Mouse (Mus musculus) liver, embryonic 16.5 days (tissue): Measurements from ENCODE around the gene Asrgl1. TPM values are rescaled to one million over a fixed set of nuclear protein-coding genes. Genes with fewer than 3 reads are reported as not detected.
"Not testable (repeated sequence)": the region's sequence is repeated elsewhere in the genome, so short reads cannot be mapped to it uniquely, and the experiment has no call there.

Experiments
- ATAC-seq: fragments of 200-750 bp; cut with Nextera tagmentation; 2 replicates; pipeline ENCODE4 v1.8.0; 2017; ENCODE audit warnings: low read depth, mild to moderate bottlenecking, moderate number of reproducible peaks, moderate library complexity
- H3K27ac ChIP-seq: fragments of 300-500 bp; sonication (generic); 2 replicates; pipeline ENCODE4 v1.5.1; 2014; ENCODE audit warnings: mild to moderate bottlenecking, low read length
- H3K27me3 ChIP-seq: fragments of 300-500 bp; sonication (generic); 2 replicates; pipeline ENCODE4 v1.6.1; 2014; ENCODE audit warnings: low read depth, low read length, mixed read lengths; ENCODE audit not compliant: control insufficient read depth, insufficient read depth
- H3K36me3 ChIP-seq: fragments of 300-500 bp; sonication (generic); 2 replicates; pipeline ENCODE4 v1.6.1; 2014; ENCODE audit warnings: mild to moderate bottlenecking; ENCODE audit not compliant: control insufficient read depth, insufficient read depth
- H3K4me1 ChIP-seq: fragments of 300-500 bp; sonication (generic); 2 replicates; pipeline ENCODE4 v1.6.1; 2014; ENCODE audit warnings: low read depth, low read length, mixed read lengths; ENCODE audit not compliant: control insufficient read depth
- H3K4me2 ChIP-seq: fragments of 300-500 bp; sonication (generic); 2 replicates; pipeline ENCODE4 v1.6.1; 2014; ENCODE audit warnings: low read depth, low read length, mixed read lengths
- H3K4me3 ChIP-seq: fragments of 300-500 bp; sonication (generic); 2 replicates; pipeline ENCODE4 v1.5.1; 2014; ENCODE audit warnings: low read depth, mild to moderate bottlenecking, low read length
- H3K9ac ChIP-seq: fragments of 300-500 bp; sonication (generic); 2 replicates; pipeline ENCODE4 v1.6.1; 2014; ENCODE audit warnings: low read depth, low read length
- H3K9me3 ChIP-seq: fragments of 300-500 bp; sonication (generic); replicated peaks from 2 replicates; pipeline ENCODE4 v1.6.1; 2016; ENCODE audit warnings: low read length; ENCODE audit not compliant: control insufficient read depth
- WGBS: fragments of 180-500 bp; shearing (Covaris S2); extraction: QIAGEN DNeasy Blood & Tissue Kit; methylation state at CpG from one replicate; pipeline ENCODE4 v1.1.7; 2014; ENCODE audit not compliant: insufficient replicate concordance; 5-methylcytosine and 5-hydroxymethylcytosine counted together
- polyA plus RNA-seq: library from polyadenylated mRNA; unstranded; fragments of >200 nt; fragmentation: Nextera tagmentation; extraction: Ambion mirVana; gene quantifications from 2 replicates; pipeline ENCODE4 v1.2.1, GENCODE M21; 2015

Asrgl1 gene
- polyA plus RNA-seq, 1 experiment from 2014 or later, result 6.4 TPM

DNA sequence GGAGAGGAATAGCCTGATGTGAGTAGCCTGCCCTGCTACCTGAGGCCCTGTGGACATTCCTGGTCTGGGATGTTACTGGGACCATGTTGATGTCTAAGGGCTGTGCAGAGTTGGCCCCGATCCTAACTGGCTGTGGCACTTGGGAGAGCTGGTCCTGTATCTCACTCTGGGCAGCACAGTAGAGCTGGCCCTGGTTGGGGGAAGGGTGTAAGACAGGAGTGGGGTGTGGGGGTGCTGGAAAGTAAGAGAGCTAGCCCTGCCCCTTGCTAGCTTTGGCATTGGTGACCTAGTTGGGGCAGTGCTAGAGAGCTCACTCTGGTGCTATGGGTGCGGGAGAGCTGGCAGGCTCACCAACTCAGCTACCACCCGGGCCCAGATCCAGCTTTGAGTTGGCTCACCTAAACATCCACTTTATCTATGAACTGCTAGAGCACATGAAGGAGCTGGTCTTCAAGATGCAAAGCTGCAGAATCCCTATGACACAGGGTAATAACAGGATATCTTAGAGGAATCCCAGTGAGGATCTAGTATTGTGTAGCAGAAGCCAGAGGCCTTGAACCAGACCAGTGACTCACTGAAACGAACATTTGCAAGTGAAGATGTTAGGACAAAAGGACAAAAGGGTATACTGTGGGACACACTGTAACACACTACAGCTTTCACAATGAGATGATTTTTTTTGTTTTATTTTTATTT is 6.8 kb downstream of the Asrgl1 start:
- H3K4me2 ChIP-seq, result no peak overlapping the region
- no peaks in the 10 kb centered on the region for H3K9me3 ChIP-seq
- peaks cover under 1% of the 10 kb centered on the region; the same call in 1 of the 2 replicates for H3K4me1 ChIP-seq
- no peaks in the 10 kb centered on the region for H3K36me3 ChIP-seq
- no peak overlapping the region for H3K4me3 ChIP-seq
- 84% methylated on average over 4 of the region's 4 CpGs for WGBS
- H3K27me3 ChIP-seq, result no peaks in the 10 kb centered on the region
- H3K27ac ChIP-seq, result no peak overlapping the region
- H3K9ac ChIP-seq, result no peak overlapping the region
- ATAC-seq, result no peak

DNA sequence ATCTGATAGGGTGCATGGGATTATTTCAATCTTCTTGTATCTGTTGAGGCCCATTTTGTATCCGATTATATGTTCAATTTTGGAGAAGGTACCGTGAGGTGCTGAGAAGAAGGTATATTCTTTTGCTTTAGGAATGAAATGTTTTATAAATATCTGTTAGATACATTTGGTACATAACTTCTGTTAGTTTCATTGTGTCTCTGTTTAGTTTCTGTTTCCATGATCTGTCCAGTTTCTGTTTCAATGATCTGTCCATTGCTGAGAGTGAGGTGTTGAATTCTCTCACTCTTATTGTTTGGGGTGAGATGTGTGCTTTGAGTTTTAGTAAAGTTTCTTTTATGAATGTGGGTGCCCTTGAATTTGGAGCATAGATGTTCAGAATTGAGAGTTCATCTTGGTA is 11.4 kb downstream of the Asrgl1 start:
- not testable (repeated sequence) for H3K4me2 ChIP-seq, H3K36me3 ChIP-seq, H3K27me3 ChIP-seq, H3K4me1 ChIP-seq, H3K4me3 ChIP-seq, ATAC-seq, H3K9me3 ChIP-seq, H3K9ac ChIP-seq, H3K27ac ChIP-seq
- 78% methylated on average over 2 of the region's 2 CpGs for whole genome bisulfite sequencing

DNA sequence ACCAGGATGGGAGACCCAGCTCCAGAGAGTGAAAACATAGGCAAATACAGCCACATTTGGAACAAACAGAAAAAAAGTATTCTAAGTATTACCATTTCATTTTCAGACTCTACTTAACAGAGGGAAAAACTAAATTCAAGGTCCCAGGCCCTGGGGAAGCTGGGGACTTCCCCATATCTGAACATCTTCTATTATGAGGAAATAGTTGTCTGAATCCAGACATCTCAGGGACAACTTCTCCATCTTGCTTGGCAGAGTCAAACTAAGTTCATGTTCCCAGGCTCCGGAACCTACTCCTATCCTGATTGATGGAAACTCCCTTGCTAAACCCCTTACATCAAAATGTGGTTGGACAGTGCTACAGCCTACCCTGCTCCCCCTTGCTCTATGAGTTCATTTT is 13.0 kb downstream of the Asrgl1 start:
- ATAC-seq, result no peak
- Histone ChIP-seq H3K27me3 (no peaks in the 10 kb centered on the region), H3K27ac (no peak overlapping the region), H3K4me1 (no peaks in the 10 kb centered on the region), H3K9ac (no peak overlapping the region), H3K36me3 (no peaks in the 10 kb centered on the region), H3K9me3 (no peaks in the 10 kb centered on the region), H3K4me2 (no peak overlapping the region), H3K4me3 (no peak overlapping the region)
- WGBS, result 84% methylated on average over 1 of the region's 1 CpGs

DNA sequence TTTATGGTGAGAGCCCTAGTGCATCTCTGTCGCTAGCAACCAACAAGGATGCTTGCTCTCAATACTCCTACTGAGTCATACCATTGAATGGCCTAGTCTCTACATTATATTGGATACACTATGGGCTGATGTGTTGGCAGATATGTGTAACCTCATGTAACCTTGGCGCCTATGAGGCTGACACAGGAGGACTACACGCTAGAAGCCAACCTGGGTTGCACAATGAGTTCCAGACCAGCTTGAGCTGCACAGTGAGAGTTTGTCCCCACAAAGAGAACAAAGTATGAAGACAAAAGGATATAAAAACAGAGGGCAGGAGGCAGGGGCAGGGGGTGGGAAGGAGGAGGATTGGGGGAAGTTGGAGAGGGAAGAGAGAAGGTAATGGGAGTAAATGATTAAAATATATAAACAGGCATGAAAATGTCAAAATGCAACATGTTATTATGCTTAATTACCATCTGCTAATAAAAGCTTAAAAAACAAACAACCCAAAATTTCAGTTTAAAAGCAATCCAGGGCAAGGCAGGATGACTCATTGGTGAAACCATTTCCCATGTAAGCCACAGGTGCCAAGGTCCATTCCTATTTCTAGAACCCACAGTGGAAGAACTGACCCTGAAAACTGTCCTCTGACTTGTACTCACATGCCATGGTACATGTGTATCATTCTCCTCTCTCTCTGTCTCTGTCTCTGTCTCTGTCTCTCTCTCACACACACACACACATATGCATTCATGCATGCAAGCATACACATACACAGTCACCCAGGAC is 15.6 kb downstream of the Asrgl1 start:
- H3K4me3 ChIP-seq, result no peak overlapping the region
- no peak overlapping the region for H3K9ac ChIP-seq
- no peaks in the 10 kb centered on the region for H3K9me3 ChIP-seq
- WGBS, result 82% methylated on average over 3 of the region's 3 CpGs
- no peaks in the 10 kb centered on the region for H3K27me3 ChIP-seq
- ATAC-seq, result no peak
- no peak overlapping the region for H3K4me2 ChIP-seq
- H3K36me3 ChIP-seq, result no peaks in the 10 kb centered on the region
- H3K27ac ChIP-seq, result no peak overlapping the region
- H3K4me1 ChIP-seq, result no peaks in the 10 kb centered on the region

DNA sequence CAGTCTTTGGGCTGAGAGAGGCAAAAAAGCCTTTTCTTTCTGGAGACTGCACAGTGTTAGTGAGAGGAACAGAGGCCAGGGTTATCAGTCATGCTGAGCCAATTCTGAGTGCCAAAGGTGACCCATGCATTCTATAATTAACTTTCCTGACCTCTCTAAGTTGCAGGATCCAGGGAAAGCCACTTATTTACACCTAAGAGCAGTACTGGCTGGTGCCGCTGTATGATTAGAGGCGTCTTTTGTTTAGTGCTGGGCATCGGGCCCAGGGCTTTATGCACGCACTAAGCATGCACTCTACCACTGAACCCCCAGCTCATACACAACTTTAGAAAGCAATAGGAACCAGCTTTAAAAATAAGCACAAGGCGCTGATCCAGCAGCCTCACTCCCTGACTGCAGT is 18.2 kb downstream of the Asrgl1 start:
- 82% methylated on average over 5 of the region's 5 CpGs for WGBS
- no peaks in the 10 kb centered on the region for H3K36me3 ChIP-seq
- H3K27ac ChIP-seq, result no peak overlapping the region
- ATAC-seq, result peak; percentile 39; the same call in 1 of the 2 replicates
- H3K4me1 ChIP-seq, result no peaks in the 10 kb centered on the region
- no peak overlapping the region for H3K4me3 ChIP-seq
- no peak overlapping the region for H3K4me2 ChIP-seq
- no peak overlapping the region for H3K9ac ChIP-seq
- H3K27me3 ChIP-seq, result no peaks in the 10 kb centered on the region
- no peaks in the 10 kb centered on the region for H3K9me3 ChIP-seq

DNA sequence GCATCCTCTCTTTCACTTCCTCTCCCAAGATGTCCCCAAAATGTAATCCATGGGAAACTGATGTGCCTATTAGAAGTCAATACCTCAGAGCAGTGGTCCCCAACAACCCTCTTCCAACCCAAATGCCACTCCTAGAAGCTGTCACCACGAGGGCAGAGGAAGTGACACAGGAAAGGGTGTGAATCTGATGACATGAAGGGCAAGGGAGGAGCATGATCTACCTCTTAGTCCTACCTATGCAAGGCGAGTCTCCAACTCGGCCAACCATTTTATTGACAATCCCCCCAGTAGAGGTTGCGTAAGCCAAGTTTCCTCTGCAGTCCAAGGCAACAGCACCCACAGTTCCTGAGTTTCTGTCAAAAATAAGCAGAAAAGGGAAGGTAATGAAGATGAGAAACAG is 19.2 kb downstream of the Asrgl1 start:
- H3K36me3 ChIP-seq, result no peaks in the 10 kb centered on the region
- no peak overlapping the region for H3K27ac ChIP-seq
- H3K27me3 ChIP-seq, result no peaks in the 10 kb centered on the region
- ATAC-seq, result no peak
- no peaks in the 10 kb centered on the region for H3K9me3 ChIP-seq
- H3K4me2 ChIP-seq, result no peak overlapping the region
- H3K4me3 ChIP-seq, result no peak overlapping the region
- WGBS, result 35% methylated on average over 4 of the region's 4 CpGs
- no peak overlapping the region for H3K9ac ChIP-seq
- no peaks in the 10 kb centered on the region for H3K4me1 ChIP-seq

DNA sequence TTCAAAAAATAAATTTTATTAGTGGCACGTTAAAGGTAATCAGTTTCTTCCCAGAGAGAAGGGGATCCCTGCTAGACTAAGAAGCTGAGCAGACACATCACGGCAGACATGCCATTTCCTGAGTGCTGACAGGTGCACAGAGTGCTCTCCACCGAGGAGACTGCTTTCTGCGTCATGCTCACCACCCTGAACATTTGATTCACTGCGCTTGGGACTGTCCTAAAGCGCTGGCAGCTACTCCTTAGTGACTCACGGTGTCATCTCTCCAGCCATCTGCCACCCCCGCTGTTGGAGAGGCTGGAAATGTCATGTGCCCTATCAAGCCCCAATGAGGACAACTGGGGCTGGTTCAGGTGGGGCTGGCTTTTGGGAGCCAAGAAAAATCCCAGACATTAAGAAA is 23.4 kb downstream of the Asrgl1 start:
- no peaks in the 10 kb centered on the region for H3K27me3 ChIP-seq
- no peak overlapping the region for H3K4me2 ChIP-seq
- H3K27ac ChIP-seq, result no peak overlapping the region
- H3K4me1 ChIP-seq, result peaks cover 2% of the 10 kb centered on the region; the same call in 1 of the 2 replicates
- 60% methylated on average over 8 of the region's 8 CpGs for WGBS
- H3K9ac ChIP-seq, result no peak overlapping the region
- H3K9me3 ChIP-seq, result no peaks in the 10 kb centered on the region
- H3K4me3 ChIP-seq, result no peak overlapping the region
- ATAC-seq, result no peak
- no peaks in the 10 kb centered on the region for H3K36me3 ChIP-seq

DNA sequence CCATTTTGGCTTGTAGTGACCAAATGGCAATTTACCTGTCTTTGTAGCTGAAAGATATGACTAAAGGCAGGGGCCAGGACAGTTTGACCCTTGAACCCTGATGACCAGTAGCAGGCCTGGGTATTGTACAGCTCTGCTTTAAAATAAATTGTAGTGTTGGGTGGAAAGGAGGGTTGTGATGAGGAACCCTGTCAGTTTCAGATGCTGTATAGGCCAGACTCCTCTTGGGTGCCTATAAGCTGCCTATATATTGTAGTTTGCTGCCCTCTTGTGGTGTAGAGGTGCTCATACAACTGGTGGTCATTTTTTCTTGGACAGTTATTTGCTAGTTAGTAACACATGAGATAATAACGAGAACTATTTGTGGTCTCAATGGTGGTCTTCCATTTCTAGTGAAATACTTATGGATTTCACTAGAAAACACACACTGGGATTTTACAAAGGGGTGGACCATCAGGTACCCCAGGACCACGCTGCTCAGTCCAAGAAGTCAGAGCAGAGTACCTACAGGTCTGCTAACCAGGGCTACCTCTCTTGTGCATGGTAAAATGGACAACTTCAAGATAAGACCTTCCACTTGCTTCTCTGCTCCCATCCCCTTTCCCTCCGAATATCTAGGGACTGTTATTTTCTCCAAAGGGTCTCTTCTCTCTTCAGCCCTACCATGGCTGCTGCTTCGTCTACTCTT is 25.1 kb downstream of the Asrgl1 start:
- Histone ChIP-seq H3K4me3 (no peak overlapping the region), H3K36me3 (no peaks in the 10 kb centered on the region), H3K9ac (no peak overlapping the region), H3K9me3 (no peaks in the 10 kb centered on the region), H3K27me3 (no peaks in the 10 kb centered on the region), H3K4me1 (peaks cover 6% of the 10 kb centered on the region; the same call in 1 of the 2 replicates), H3K4me2 (no peak overlapping the region), H3K27ac (no peak overlapping the region)
- 41% methylated on average over 4 of the region's 4 CpGs for WGBS
- ATAC-seq, result peak; percentile 32; the same call in 1 of the 2 replicates

DNA sequence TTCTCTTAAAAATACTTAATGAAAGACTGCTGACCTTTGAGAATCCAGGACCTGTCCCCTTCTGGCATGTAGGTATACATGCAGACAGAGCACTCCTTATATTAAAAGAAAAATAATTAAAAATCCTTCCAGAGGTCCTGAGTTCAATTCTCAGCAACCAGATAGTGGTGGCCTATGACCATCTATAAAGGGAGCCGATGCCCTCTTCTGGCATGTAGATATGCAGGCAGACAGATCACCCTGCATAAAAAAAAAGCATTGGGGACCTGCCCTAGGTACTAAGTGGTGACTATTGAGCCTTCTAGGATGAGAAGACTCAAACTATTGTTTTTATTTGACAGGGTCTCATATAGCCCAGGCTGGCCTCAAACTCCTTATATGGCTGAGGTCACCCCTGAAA is 26.9 kb downstream of the Asrgl1 start:
- Histone ChIP-seq H3K4me1 (peaks cover 6% of the 10 kb centered on the region; the same call in 1 of the 2 replicates), H3K4me3 (no peak overlapping the region), H3K9ac (no peak overlapping the region), H3K4me2 (no peak overlapping the region), H3K36me3 (no peaks in the 10 kb centered on the region), H3K9me3 (no peaks in the 10 kb centered on the region), H3K27me3 (no peaks in the 10 kb centered on the region), H3K27ac (no peak overlapping the region)
- ATAC-seq, result no peak
- 71% methylated on average over 1 of the region's 1 CpGs for WGBS
